Mouse (Mus musculus) kidney, embryonic 15.5 days (tissue): ENCODE measurements at regions not wholly inside any gene's neighbourhood (a gene's known extent, or its start where the extent isn't known, plus 50 kb on each side); places are given as distances from the start of the nearest gene placed in this dataset.

ENCODE experiments used
- ATAC-seq: fragments of 200-750 bp; cut with Nextera tagmentation; replicated peaks from 2 replicates; pipeline ENCODE4 v1.8.0; 2017; ENCODE audit warnings: moderate TSS enrichment; ENCODE audit not compliant: low FRiP score
- H3K27ac ChIP-seq: fragments of 300-500 bp; sonication (generic); 2 replicates; pipeline ENCODE4 v1.5.1; 2015; ENCODE audit warnings: mild to moderate bottlenecking, inconsistent platforms
- H3K27me3 ChIP-seq: fragments of 300-500 bp; sonication (generic); 2 replicates; pipeline ENCODE4 v1.6.1; 2015; ENCODE audit warnings: inconsistent platforms
- H3K36me3 ChIP-seq: fragments of 300-500 bp; sonication (generic); 2 replicates; pipeline ENCODE4 v1.6.1; 2015; ENCODE audit warnings: inconsistent platforms
- H3K4me1 ChIP-seq: fragments of 300-500 bp; sonication (generic); 2 replicates; pipeline ENCODE4 v1.6.1; 2015; ENCODE audit warnings: inconsistent platforms
- H3K4me2 ChIP-seq: fragments of 300-500 bp; sonication (generic); 2 replicates; pipeline ENCODE4 v1.6.1; 2015; ENCODE audit warnings: moderate library complexity, mild to moderate bottlenecking, inconsistent platforms
- H3K4me3 ChIP-seq: fragments of 300-500 bp; sonication (generic); replicated peaks from 2 replicates; pipeline ENCODE4 v1.5.1; 2015; ENCODE audit warnings: mild to moderate bottlenecking, inconsistent platforms
- H3K9ac ChIP-seq: fragments of 300-500 bp; sonication (generic); 2 replicates; pipeline ENCODE4 v1.6.1; 2015; ENCODE audit warnings: mild to moderate bottlenecking, inconsistent platforms
- H3K9me3 ChIP-seq: fragments of 300-500 bp; sonication (generic); replicated peaks from 2 replicates; pipeline ENCODE4 v1.6.1; 2016; ENCODE audit warnings: inconsistent platforms
- WGBS: fragments of 180-500 bp; shearing (Covaris S2); methylation state at CpG from one replicate; pipeline ENCODE4 v1.1.7; 2015; ENCODE audit warnings: mixed read lengths; 5-methylcytosine and 5-hydroxymethylcytosine counted together

GRCm38 (mm10) chr3:130935302-130935925, 174.9 kb upstream of the Lef1 start:
- Histone ChIP-seq H3K9ac (no peak overlapping the region), H3K36me3 (no peaks in the 10 kb centered on the region), H3K4me2 (no peak overlapping the region), H3K27ac (no peak overlapping the region), H3K27me3 (0 out of 2 replicates have a peak, but pooled peaks cover 6% of the 10 kb centered on the region), H3K9me3 (no peaks in the 10 kb centered on the region), H3K4me3 (no peak overlapping the region), H3K4me1 (peaks cover 14% of the 10 kb centered on the region; the same call in 1 of the 2 replicates)
- ATAC-seq = 0 out of 2 replicates have a peak, but pooled peaks have one; percentile 22
- WGBS = 47% methylated on average over 8 of the region's 8 CpGs

- 66% methylated on average over 6 of the region's 6 CpGs for WGBS
- 0 out of 2 replicates have a peak, but pooled peaks cover 6% of the 10 kb centered on the region for H3K27me3 ChIP-seq
- H3K4me2 ChIP-seq = no peak overlapping the region
- no peak for ATAC-seq
- H3K4me3 ChIP-seq = no peak overlapping the region
- H3K9ac ChIP-seq = no peak overlapping the region
- H3K4me1 ChIP-seq = peaks cover 14% of the 10 kb centered on the region; the same call in 1 of the 2 replicates
- H3K9me3 ChIP-seq = no peaks in the 10 kb centered on the region
- H3K36me3 ChIP-seq = no peaks in the 10 kb centered on the region
- H3K27ac ChIP-seq = no peak overlapping the region
Observed at GRCm38 (mm10) chr3:130932723-130933122, 177.5 kb upstream of the Lef1 start.

- H3K4me2 ChIP-seq = no peak overlapping the region
- H3K4me1 ChIP-seq = peaks cover 14% of the 10 kb centered on the region; the same call in 1 of the 2 replicates
- no peak overlapping the region for H3K4me3 ChIP-seq
- no peak for ATAC-seq
- no peak overlapping the region for H3K27ac ChIP-seq
- H3K9me3 ChIP-seq = no peaks in the 10 kb centered on the region
- WGBS = 84% methylated on average over 5 of the region's 5 CpGs
- H3K27me3 ChIP-seq = 0 out of 2 replicates have a peak, but pooled peaks cover 6% of the 10 kb centered on the region
- no peak overlapping the region for H3K9ac ChIP-seq
- no peaks in the 10 kb centered on the region for H3K36me3 ChIP-seq
Observed at GRCm38 (mm10) chr3:130932226-130932625, 178.0 kb upstream of the Lef1 start.

- 60% methylated on average over 5 of the region's 5 CpGs for WGBS
- ATAC-seq = no peak
- H3K36me3 ChIP-seq = no peaks in the 10 kb centered on the region
Observed at GRCm38 (mm10) chr3:130925000-130925399, 185.3 kb upstream of the Lef1 start.

GRCm38 (mm10) chr3:130923615-130923958, 186.7 kb upstream of the Lef1 start:
- no peaks in the 10 kb centered on the region for H3K36me3 ChIP-seq
- WGBS = 38% methylated on average over 8 of the region's 8 CpGs
- H3K4me3 ChIP-seq = peak overlapping the region; percentile 15
- no peaks in the 10 kb centered on the region for H3K9me3 ChIP-seq
- H3K4me2 ChIP-seq = peak overlapping the region; percentile 51
- peaks cover 36% of the 10 kb centered on the region for H3K27me3 ChIP-seq
- H3K9ac ChIP-seq = no peak overlapping the region
- no peak overlapping the region for H3K27ac ChIP-seq
- no peak for ATAC-seq
- H3K4me1 ChIP-seq = peaks cover 11% of the 10 kb centered on the region

More at GRCm38 (mm10) chr3:130925000-130925399, 185.3 kb upstream of the Lef1 start:
- H3K4me3 ChIP-seq = no peak overlapping the region
- no peak overlapping the region for H3K9ac ChIP-seq
- peaks cover 11% of the 10 kb centered on the region for H3K4me1 ChIP-seq
- H3K27ac ChIP-seq = no peak overlapping the region
- H3K27me3 ChIP-seq = peaks cover 36% of the 10 kb centered on the region
- no peak overlapping the region for H3K4me2 ChIP-seq
- H3K9me3 ChIP-seq = no peaks in the 10 kb centered on the region

GRCm38 (mm10) chr3:130922812-130923614, 187.3 kb upstream of the Lef1 start:
- no peak overlapping the region for H3K27ac ChIP-seq
- no peaks in the 10 kb centered on the region for H3K9me3 ChIP-seq
- peak overlapping the region; percentile 15 for H3K4me3 ChIP-seq
- H3K36me3 ChIP-seq = no peaks in the 10 kb centered on the region
- 25% methylated on average over 23 of the region's 23 CpGs for WGBS
- H3K4me1 ChIP-seq = peaks cover 11% of the 10 kb centered on the region
- no peak for ATAC-seq
- no peak overlapping the region for H3K9ac ChIP-seq
- peak overlapping the region; percentile 51 for H3K4me2 ChIP-seq
- peaks cover 36% of the 10 kb centered on the region for H3K27me3 ChIP-seq

GRCm38 (mm10) chr3:130921621-130922245, 188.5 kb upstream of the Lef1 start:
- Histone ChIP-seq H3K36me3 (no peaks in the 10 kb centered on the region), H3K27me3 (peaks cover 36% of the 10 kb centered on the region), H3K4me1 (peaks cover 11% of the 10 kb centered on the region), H3K4me3 (no peak overlapping the region), H3K9me3 (no peaks in the 10 kb centered on the region), H3K9ac (no peak overlapping the region), H3K4me2 (no peak overlapping the region), H3K27ac (no peak overlapping the region)
- 96% methylated on average over 9 of the region's 9 CpGs for WGBS
- no peak for ATAC-seq

- no peak for ATAC-seq
- Histone ChIP-seq H3K9ac (no peak overlapping the region), H3K4me2 (no peak overlapping the region), H3K27me3 (no peaks in the 10 kb centered on the region), H3K4me3 (no peak overlapping the region), H3K4me1 (peaks cover 11% of the 10 kb centered on the region), H3K36me3 (no peaks in the 10 kb centered on the region), H3K9me3 (no peaks in the 10 kb centered on the region), H3K27ac (no peak overlapping the region)
- 68% methylated on average over 7 of the region's 7 CpGs for WGBS
Observed at GRCm38 (mm10) chr3:130913812-130914211, 183.6 kb upstream of the Rpl34 start.

GRCm38 (mm10) chr3:130905101-130905500, 174.9 kb upstream of the Rpl34 start:
- Histone ChIP-seq H3K36me3 (no peaks in the 10 kb centered on the region), H3K27ac (no peak overlapping the region), H3K4me2 (no peak overlapping the region), H3K4me3 (no peak overlapping the region), H3K4me1 (peaks cover 7% of the 10 kb centered on the region), H3K9me3 (no peaks in the 10 kb centered on the region), H3K9ac (no peak overlapping the region), H3K27me3 (no peaks in the 10 kb centered on the region)
- ATAC-seq = no peak
- 53% methylated on average over 8 of the region's 8 CpGs for WGBS

GRCm38 (mm10) chr3:130903329-130903728, 173.1 kb upstream of the Rpl34 start:
- Histone ChIP-seq H3K27me3 (no peaks in the 10 kb centered on the region), H3K36me3 (no peaks in the 10 kb centered on the region), H3K4me3 (no peak overlapping the region), H3K4me2 (no peak overlapping the region), H3K9me3 (no peaks in the 10 kb centered on the region), H3K27ac (no peak overlapping the region), H3K4me1 (peaks cover 12% of the 10 kb centered on the region), H3K9ac (no peak overlapping the region)
- no peak for ATAC-seq
- 70% methylated on average over 7 of the region's 7 CpGs for WGBS

- H3K4me1 ChIP-seq = peaks cover 12% of the 10 kb centered on the region
- no peak overlapping the region for H3K9ac ChIP-seq
- no peak for ATAC-seq
- H3K4me3 ChIP-seq = no peak overlapping the region
- no peak overlapping the region for H3K4me2 ChIP-seq
- H3K27ac ChIP-seq = no peak overlapping the region
- WGBS = 89% methylated on average over 7 of the region's 7 CpGs
- H3K9me3 ChIP-seq = no peaks in the 10 kb centered on the region
- no peaks in the 10 kb centered on the region for H3K36me3 ChIP-seq
- no peaks in the 10 kb centered on the region for H3K27me3 ChIP-seq
Observed at GRCm38 (mm10) chr3:130902376-130902775, 172.2 kb upstream of the Rpl34 start.

- no peak overlapping the region for H3K4me2 ChIP-seq
- no peaks in the 10 kb centered on the region for H3K9me3 ChIP-seq
- H3K27me3 ChIP-seq = no peaks in the 10 kb centered on the region
- no peak overlapping the region for H3K9ac ChIP-seq
- H3K4me1 ChIP-seq = peaks cover 12% of the 10 kb centered on the region
- WGBS = 81% methylated on average over 12 of the region's 12 CpGs
- no peaks in the 10 kb centered on the region for H3K36me3 ChIP-seq
- no peak overlapping the region for H3K4me3 ChIP-seq
- ATAC-seq = no peak
- H3K27ac ChIP-seq = no peak overlapping the region
Observed at GRCm38 (mm10) chr3:130901343-130901742, 171.1 kb upstream of the Rpl34 start.
